ENCODE assay signal across 17 mouse cellular contexts in genomic region chr14:120291226-120291757, GRCm38 (mm10). TPM values are rescaled to one million over a fixed set of nuclear protein-coding genes. Genes with fewer than 3 reads are reported as not detected.
DNase-seq lines count a peak whose midpoint lies in the region; ATAC-seq lines count a peak whose summit lies in the region.
"Had no signal": no experiment of that assay in that cellular context is flagged by ENCODE, and none has a peak within 500 bp of the region (broad histone marks: within the 10 kb centered on the region; RNA-seq: fewer than 3 reads in every experiment).

No protein-coding gene starts in this region.

- H3K27ac ChIP-seq in heart, embryonic 10.5 days, result peak overlapping the region; percentile 70; the same call in 1 of the 2 replicates
- no peak overlapping the region for H3K27ac ChIP-seq in kidney, embryonic 15.5 days
- peak overlapping the region; percentile 17; the same call in 1 of the 2 replicates for H3K27ac ChIP-seq in limb, embryonic 12.5 days
- H3K27ac ChIP-seq: hindbrain, embryonic 13.5 days had no signal

- H3K4me2 ChIP-seq in kidney, embryonic 15.5 days, result no peak overlapping the region
- no peak overlapping the region for H3K4me2 ChIP-seq in limb, embryonic 12.5 days
- H3K4me2 ChIP-seq: embryonic facial prominence, embryonic 12.5 days; hindbrain, embryonic 13.5 days had no signal

- intact Hi-C loops in heart, postnatal 36 days (cut with DNase I), result no loop called here

- no peak overlapping the region for H3K4me3 ChIP-seq in heart, embryonic 10.5 days
- no peak overlapping the region for H3K4me3 ChIP-seq in kidney, embryonic 15.5 days (replicated peaks)
- no peak overlapping the region for H3K4me3 ChIP-seq in limb, embryonic 12.5 days (replicated peaks)
- H3K4me3 ChIP-seq: embryonic facial prominence, embryonic 12.5 days; hindbrain, embryonic 13.5 days; layer of hippocampus, adult 2 months had no signal

- no peaks in the 10 kb centered on the region for H3K9me3 ChIP-seq in heart, embryonic 10.5 days
- no peaks in the 10 kb centered on the region for H3K9me3 ChIP-seq in kidney, embryonic 15.5 days (replicated peaks)
- no peaks in the 10 kb centered on the region for H3K9me3 ChIP-seq in limb, embryonic 12.5 days
- H3K9me3 ChIP-seq: embryonic facial prominence, embryonic 12.5 days; hindbrain, embryonic 13.5 days; megakaryocyte, embryonic 14.5 days had no signal

- H3K27me3 ChIP-seq in heart, embryonic 10.5 days (ENCODE audit: insufficient read depth, poor library complexity, severe bottlenecking), result no peaks in the 10 kb centered on the region
- no peaks in the 10 kb centered on the region for H3K27me3 ChIP-seq in kidney, embryonic 15.5 days
- H3K27me3 ChIP-seq in limb, embryonic 12.5 days, result no peaks in the 10 kb centered on the region
- H3K27me3 ChIP-seq: embryonic facial prominence, embryonic 12.5 days; hindbrain, embryonic 13.5 days; megakaryocyte, embryonic 14.5 days had no signal

- peak; percentile 2 for DNase-seq in adrenal gland, postnatal 14 days
- no peak for DNase-seq in adrenal gland, adult 2 months
- DNase-seq in heart, embryonic 10.5 days (ENCODE audit: low spot score), result peak; percentile 55
- DNase-seq in heart, postnatal 36 days, result no peak
- DNase-seq in kidney, adult 9 months, result no peak
- DNase-seq in c-Kit-positive CD71-positive TER-119-positive erythroid progenitor cells, embryonic 14.5 days (ENCODE audit: low spot score), result no peak
- DNase-seq: cerebellum, adult 11 months; kidney, postnatal 10 days; lung, postnatal 14 days had no signal

- H3K9ac ChIP-seq in kidney, embryonic 15.5 days, result no peak overlapping the region
- H3K9ac ChIP-seq in limb, embryonic 12.5 days (replicated peaks), result no peak overlapping the region
- H3K9ac ChIP-seq: embryonic facial prominence, embryonic 12.5 days; hindbrain, embryonic 13.5 days had no signal

- ATAC-seq in kidney, embryonic 15.5 days (replicated peaks; ENCODE audit: low FRiP score), result 0 out of 2 replicates have a peak, but pooled peaks have one; percentile 13
- no peak for ATAC-seq in limb, embryonic 12.5 days (ENCODE audit: insufficient number of reproducible peaks, insufficient read depth, low FRiP score, low TSS enrichment, low read depth)
- ATAC-seq: CD4-positive, CD25-positive, alpha-beta regulatory T cell, adult 4 months; forebrain, embryonic 14.5 days had no signal

- 89% methylated on average over 13 of the region's 13 CpGs for WGBS in heart, embryonic 10.5 days
- WGBS in kidney, embryonic 15.5 days, result 86% methylated on average over 13 of the region's 13 CpGs
- 85% methylated on average over 13 of the region's 13 CpGs for WGBS in limb, embryonic 12.5 days

- H3K36me3 ChIP-seq in heart, embryonic 10.5 days, result peaks cover 31% of the 10 kb centered on the region; the same call in 1 of the 2 replicates
- peaks cover 9% of the 10 kb centered on the region; the same call in 1 of the 2 replicates for H3K36me3 ChIP-seq in kidney, embryonic 15.5 days
- H3K36me3 ChIP-seq in limb, embryonic 12.5 days, result peaks cover 20% of the 10 kb centered on the region; the same call in 1 of the 2 replicates
- H3K36me3 ChIP-seq: hindbrain, embryonic 13.5 days had no signal

- H3K4me1 ChIP-seq in heart, embryonic 10.5 days, result peaks cover 83% of the 10 kb centered on the region
- peaks cover 75% of the 10 kb centered on the region for H3K4me1 ChIP-seq in kidney, embryonic 15.5 days
- peaks cover 75% of the 10 kb centered on the region for H3K4me1 ChIP-seq in limb, embryonic 12.5 days (replicated peaks)

RNA-seq across cellular contexts. Expression of gene Mbnl2, which starts 15.8 kb away (rescaled TPM):
- total RNA-seq in adrenal gland, postnatal 14 days (2021), result 206 and 223 TPM in 2 replicates
- total RNA-seq in adrenal gland, adult 2 months (2021), result 100 to 1,000 TPM; 219 to 232 TPM
- polyA plus RNA-seq in adrenal gland, adult 2 months (2012; rRNA removed), result 68.6 and 109 TPM in 2 replicates
- 71.5 and 91.4 TPM in 2 replicates for polyA plus RNA-seq in heart, embryonic 10.5 days (2016; fragmentation: Nextera tagmentation; extraction: Ambion mirVana)
- 100 to 1,000 TPM; 248 to 254 TPM for total RNA-seq in heart, postnatal 36 days (2021)
- polyA plus RNA-seq in kidney, embryonic 15.5 days (2015; fragmentation: Nextera tagmentation; extraction: Ambion mirVana), result 91.4 and 91.7 TPM in 2 replicates
- 79.0 and 80.8 TPM in 2 replicates for polyA plus RNA-seq in limb, embryonic 12.5 days (2016; fragmentation: Nextera tagmentation; extraction: Ambion mirVana)

Comparison
In these comparisons a context has a peak if more than half of its experiments do, and no peak if none do; other contexts are left out.
1. DNase-seq: peak in adrenal gland, postnatal 14 days (single experiment) and heart, embryonic 10.5 days (single experiment); none in adrenal gland, adult 2 months (single experiment), heart, postnatal 36 days (0 of 2), kidney, adult 9 months (single experiment) and c-Kit-positive CD71-positive TER-119-positive erythroid progenitor cells, embryonic 14.5 days (single experiment).